ENCODE assay signal across 8 mouse cellular contexts in genomic region chr7:87925956-87926355, GRCm38 (mm10).
DNase-seq lines count a peak whose midpoint lies in the region; ATAC-seq lines count a peak whose summit lies in the region.

No protein-coding gene starts in this region.

- H3K9me3 ChIP-seq in midbrain, embryonic 16.5 days (replicated peaks; ENCODE audit: control insufficient read depth, low read length, poor library complexity, severe bottlenecking): no peaks in the 10 kb centered on the region
- no peaks in the 10 kb centered on the region for H3K9me3 ChIP-seq in midbrain, embryonic 11.5 days (ENCODE audit: control insufficient read depth, low read length)
- no peaks in the 10 kb centered on the region for H3K9me3 ChIP-seq in embryonic facial prominence, embryonic 15.5 days (replicated peaks)
- H3K9me3 ChIP-seq in kidney, embryonic 14.5 days (ENCODE audit: control insufficient read depth, low read length): no peaks in the 10 kb centered on the region

- H3K27me3 ChIP-seq in midbrain, embryonic 16.5 days (ENCODE audit: control insufficient read depth, insufficient read depth, low read depth, low read length): no peaks in the 10 kb centered on the region
- H3K27me3 ChIP-seq in midbrain, embryonic 11.5 days (ENCODE audit: control insufficient read depth, insufficient read depth, low read length): no peaks in the 10 kb centered on the region
- H3K27me3 ChIP-seq in embryonic facial prominence, embryonic 15.5 days: no peaks in the 10 kb centered on the region
- no peaks in the 10 kb centered on the region for H3K27me3 ChIP-seq in kidney, embryonic 14.5 days (ENCODE audit: control insufficient read depth, insufficient read depth, low read length)

- no peaks in the 10 kb centered on the region for H3K36me3 ChIP-seq in midbrain, embryonic 16.5 days (ENCODE audit: control insufficient read depth, insufficient read depth, low read length)
- no peaks in the 10 kb centered on the region for H3K36me3 ChIP-seq in midbrain, embryonic 11.5 days (ENCODE audit: control insufficient read depth, insufficient read depth, low read length)
- no peaks in the 10 kb centered on the region for H3K36me3 ChIP-seq in embryonic facial prominence, embryonic 15.5 days
- H3K36me3 ChIP-seq in kidney, embryonic 14.5 days (ENCODE audit: control insufficient read depth, insufficient read depth, low read length): no peaks in the 10 kb centered on the region

- peak overlapping the region; percentile 38 for H3K27ac ChIP-seq in midbrain, embryonic 16.5 days (ENCODE audit: low read length)
- no peak overlapping the region for H3K27ac ChIP-seq in midbrain, embryonic 11.5 days (ENCODE audit: low read depth, low read length)
- H3K27ac ChIP-seq in embryonic facial prominence, embryonic 15.5 days (replicated peaks): no peak overlapping the region
- no peak overlapping the region for H3K27ac ChIP-seq in kidney, embryonic 14.5 days (ENCODE audit: low read depth, low read length)

- 42% methylated on average over 5 of the region's 5 CpGs for WGBS in midbrain, embryonic 16.5 days
- 67% methylated on average over 5 of the region's 5 CpGs for WGBS in midbrain, embryonic 11.5 days
- WGBS in embryonic facial prominence, embryonic 15.5 days: 16% methylated on average over 5 of the region's 5 CpGs
- WGBS in kidney, embryonic 14.5 days: 71% methylated on average over 5 of the region's 5 CpGs

- no peak overlapping the region for H3K9ac ChIP-seq in midbrain, embryonic 16.5 days (ENCODE audit: low read depth, low read length)
- H3K9ac ChIP-seq in midbrain, embryonic 11.5 days (ENCODE audit: low read length): no peak overlapping the region
- no peak overlapping the region for H3K9ac ChIP-seq in embryonic facial prominence, embryonic 15.5 days
- no peak overlapping the region for H3K9ac ChIP-seq in kidney, embryonic 14.5 days (ENCODE audit: low read depth, low read length)

- DNase-seq in midbrain, embryonic 11.5 days (ENCODE audit: low spot score, missing footprints): no peak
- peak; percentile 28 to 38 for DNase-seq in layer of hippocampus, postnatal 25 days (ENCODE audit: extremely low spot score in 1 of 2, low spot score in 1 of 2)
- peak; percentile 22 for DNase-seq in right cerebral cortex, postnatal 4 days
- no peak for DNase-seq in thymus, adult 18-20 months
- DNase-seq in adipocyte (ENCODE audit: low spot score): no peak

- no peak overlapping the region for H3K4me3 ChIP-seq in midbrain, embryonic 16.5 days (ENCODE audit: low read depth, low read length)
- H3K4me3 ChIP-seq in midbrain, embryonic 11.5 days (ENCODE audit: low read depth, low read length): no peak overlapping the region
- no peak overlapping the region for H3K4me3 ChIP-seq in embryonic facial prominence, embryonic 15.5 days (replicated peaks)
- no peak overlapping the region for H3K4me3 ChIP-seq in kidney, embryonic 14.5 days (ENCODE audit: low read length)

- no peak overlapping the region for H3K4me2 ChIP-seq in midbrain, embryonic 16.5 days (ENCODE audit: low read length)
- H3K4me2 ChIP-seq in midbrain, embryonic 11.5 days: no peak overlapping the region
- H3K4me2 ChIP-seq in embryonic facial prominence, embryonic 15.5 days (replicated peaks): peak overlapping the region; percentile 15
- H3K4me2 ChIP-seq in kidney, embryonic 14.5 days (replicated peaks; ENCODE audit: low read depth, low read length): no peak overlapping the region

- H3K4me1 ChIP-seq in midbrain, embryonic 16.5 days (ENCODE audit: control insufficient read depth, insufficient read depth, low read length): peaks cover 8% of the 10 kb centered on the region
- no peaks in the 10 kb centered on the region for H3K4me1 ChIP-seq in midbrain, embryonic 11.5 days (ENCODE audit: control insufficient read depth, insufficient read depth, low read length)
- 0 out of 2 replicates have a peak, but pooled peaks cover 3% of the 10 kb centered on the region for H3K4me1 ChIP-seq in embryonic facial prominence, embryonic 15.5 days
- no peaks in the 10 kb centered on the region for H3K4me1 ChIP-seq in kidney, embryonic 14.5 days (ENCODE audit: control insufficient read depth, insufficient read depth, low read length)

- peak; percentile 88 for ATAC-seq in midbrain, embryonic 16.5 days
- no peak for ATAC-seq in midbrain, embryonic 11.5 days (ENCODE audit: low FRiP score)
- no peak for ATAC-seq in embryonic facial prominence, embryonic 15.5 days (ENCODE audit: insufficient number of reproducible peaks, low FRiP score, low TSS enrichment, low read depth)
- no peak for ATAC-seq in kidney, embryonic 14.5 days (ENCODE audit: low FRiP score, low TSS enrichment)

Comparison
In these comparisons a context has a peak if more than half of its experiments do, and no peak if none do; other contexts are left out.
1. DNase-seq: peak in layer of hippocampus, postnatal 25 days (2 of 2) and right cerebral cortex, postnatal 4 days (single experiment); none in midbrain, embryonic 11.5 days (single experiment), thymus, adult 18-20 months (0 of 2) and adipocyte (single experiment).